Mouse (Mus musculus) right cerebral cortex, adult 2 months (tissue): ENCODE results near the gene Ube2i.
"Not testable (repeated sequence)": the region's sequence is repeated elsewhere in the genome, so short reads cannot be mapped to it uniquely, and the experiment has no call there.

Experiments
- DNase-seq, 2 experiments: peaks; one replicate each; pipeline ENCODE4 v3.0.0; 2021 to 2022; ENCODE audit warnings: low spot score in 2 of 2

Ube2i gene

GRCm38 (mm10) chr17:25253760-25254159 is 20.7 kb downstream of the Ube2i start:
- peak; percentile 45 to 50 for DNase-seq

GRCm38 (mm10) chr17:25252643-25253042 is 21.8 kb downstream of the Ube2i start:
- no peak for DNase-seq

- no peak for DNase-seq
Measured at GRCm38 (mm10) chr17:25250181-25250835, 24.1 kb downstream of the Ube2i start.

- no peak for DNase-seq
Measured at GRCm38 (mm10) chr17:25248033-25248750, 26.2 kb downstream of the Ube2i start.

- no peak for DNase-seq
Measured at GRCm38 (mm10) chr17:25244239-25244638, 30.2 kb downstream of the Ube2i start.

- no peak for DNase-seq
Measured at GRCm38 (mm10) chr17:25243131-25243780, 31.2 kb downstream of the Ube2i start.

GRCm38 (mm10) chr17:25239695-25240636 is 34.5 kb downstream of the Ube2i start, which contains the start of the genes Gnptg and Tsr3:
Gnptg (minus strand) TSS chr17:25240124.
Tsr3 (plus strand) TSS chr17:25240170.
- peak; percentile 84 to 89 for DNase-seq

GRCm38 (mm10) chr17:25235635-25236034 is 38.8 kb downstream of the Ube2i start:
- no peak for DNase-seq

- DNase-seq, result not testable (repeated sequence)
Measured at GRCm38 (mm10) chr17:25231621-25232020, 42.8 kb downstream of the Ube2i start.

- no peak for DNase-seq
Measured at GRCm38 (mm10) chr17:25230700-25231099, 43.7 kb downstream of the Ube2i start.

GRCm38 (mm10) chr17:25230014-25230655 is 44.3 kb downstream of the Ube2i start:
- not testable (repeated sequence) for DNase-seq

- no peak for DNase-seq
Measured at GRCm38 (mm10) chr17:25227991-25228390, 46.4 kb downstream of the Ube2i start.

GRCm38 (mm10) chr17:25225659-25226058 is 48.8 kb downstream of the Ube2i start:
- DNase-seq, result no peak

GRCm38 (mm10) chr17:25224586-25225222 is 49.7 kb downstream of the Ube2i start:
- no peak for DNase-seq

GRCm38 (mm10) chr17:25222951-25223601 is 51.3 kb downstream of the Ube2i start:
- DNase-seq, result no peak

GRCm38 (mm10) chr17:25222504-25222940 is 51.9 kb downstream of the Ube2i start:
- DNase-seq, result peak; percentile 46 to 55

GRCm38 (mm10) chr17:25221821-25222503 is 52.5 kb downstream of the Ube2i start:
- DNase-seq, result peak; percentile 56 to 64

- no peak for DNase-seq
Measured at GRCm38 (mm10) chr17:25220746-25221145, 53.7 kb downstream of the Ube2i start.
